Mouse (Mus musculus): ENCODE measurements around the gene Rgs21. TPM values are rescaled to one million over a fixed set of nuclear protein-coding genes. Genes with fewer than 3 reads are reported as not detected.

Gene Rgs21
- not detected in 2 replicates for polyA plus RNA-seq (2012; rRNA removed)

- H3K27me3 ChIP-seq (ENCODE audit: control insufficient read depth, insufficient read depth, low read length) = no peaks in the 10 kb centered on the region
These were observed at the start of gene Rgs21 for GRCm38 (mm10) chr1:144567567-144567966. Gene Rgs21, minus strand, starts transcription at chr1:144567667.

GRCm38 (mm10) chr1:144604071-144604470 is 36.6 kb upstream of the Rgs21 start:
- DNase-seq (ENCODE audit: low read depth in 1 of 2, low spot score in 2 of 2) = no peak
- no peak overlapping the region for H3K4me3 ChIP-seq (ENCODE audit: extremely low read depth, insufficient read depth, insufficient read length)
- H3K36me3 ChIP-seq (ENCODE audit: control insufficient read depth, insufficient read depth, low read length) = no peaks in the 10 kb centered on the region
- H3K27ac ChIP-seq (ENCODE audit: insufficient read depth, low read length) = no peak overlapping the region
- TF ChIP-seq POLR2A (IDR thresholded peaks at IDR 0.05; ENCODE audit: low read depth, low read length) (no peak), CTCF (IDR thresholded peaks at IDR 0.05; ENCODE audit: extremely low read depth, insufficient read depth, insufficient read length, insufficient replicate concordance) (no peak)
- 92% methylated on average over 1 of the region's 1 CpGs for WGBS
- no peaks in the 10 kb centered on the region for H3K4me1 ChIP-seq (ENCODE audit: control insufficient read depth, insufficient read depth, insufficient read length)
- no peaks in the 10 kb centered on the region for H3K27me3 ChIP-seq (ENCODE audit: control insufficient read depth, insufficient read depth, low read length)

More at GRCm38 (mm10) chr1:144567567-144567966, at the start of gene Rgs21:
- Histone ChIP-seq H3K36me3 (ENCODE audit: control insufficient read depth, insufficient read depth, low read length) (no peaks in the 10 kb centered on the region), H3K4me1 (ENCODE audit: control insufficient read depth, insufficient read depth, insufficient read length) (no peaks in the 10 kb centered on the region), H3K27ac (ENCODE audit: insufficient read depth, low read length) (no peak within 1 kb of the TSS), H3K4me3 (ENCODE audit: extremely low read depth, insufficient read depth, insufficient read length) (no peak within 1 kb of the TSS)
- no peak for DNase-seq (ENCODE audit: low read depth in 1 of 2, low spot score in 2 of 2)
- 79% methylated on average over 3 of the region's 3 CpGs for WGBS
- no peak for TF ChIP-seq CTCF (IDR thresholded peaks at IDR 0.05; ENCODE audit: extremely low read depth, insufficient read depth, insufficient read length, insufficient replicate concordance)
- TF ChIP-seq POLR2A (IDR thresholded peaks at IDR 0.05; ENCODE audit: low read depth, low read length) = no peak

DNA sequence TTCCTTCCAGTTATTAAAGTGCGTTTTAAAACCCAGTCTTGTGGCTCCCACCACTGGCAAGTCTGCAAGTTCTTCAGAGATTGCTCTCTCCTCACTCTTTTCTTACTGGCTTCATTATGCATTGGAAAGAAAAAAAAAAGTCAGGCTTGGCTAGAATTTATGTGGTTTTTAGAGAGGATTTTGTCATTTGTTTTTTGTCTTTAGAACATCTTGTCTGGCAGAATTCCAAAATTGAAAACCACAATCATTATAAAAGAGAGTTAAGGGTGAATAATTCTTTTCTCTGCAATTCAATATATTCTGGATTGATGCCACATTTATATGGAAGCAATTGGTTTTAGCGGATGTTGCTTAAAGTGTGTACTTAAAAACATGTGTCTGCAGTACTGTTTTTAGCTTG is 35.5 kb upstream of the Rgs21 start:
- DNase-seq (ENCODE audit: low read depth in 1 of 2, low spot score in 2 of 2) = no peak
- TF ChIP-seq POLR2A (IDR thresholded peaks at IDR 0.05; ENCODE audit: low read depth, low read length) = no peak
- no peak for TF ChIP-seq CTCF (IDR thresholded peaks at IDR 0.05; ENCODE audit: extremely low read depth, insufficient read depth, insufficient read length, insufficient replicate concordance)
- 55% methylated on average over 2 of the region's 2 CpGs for WGBS

DNA sequence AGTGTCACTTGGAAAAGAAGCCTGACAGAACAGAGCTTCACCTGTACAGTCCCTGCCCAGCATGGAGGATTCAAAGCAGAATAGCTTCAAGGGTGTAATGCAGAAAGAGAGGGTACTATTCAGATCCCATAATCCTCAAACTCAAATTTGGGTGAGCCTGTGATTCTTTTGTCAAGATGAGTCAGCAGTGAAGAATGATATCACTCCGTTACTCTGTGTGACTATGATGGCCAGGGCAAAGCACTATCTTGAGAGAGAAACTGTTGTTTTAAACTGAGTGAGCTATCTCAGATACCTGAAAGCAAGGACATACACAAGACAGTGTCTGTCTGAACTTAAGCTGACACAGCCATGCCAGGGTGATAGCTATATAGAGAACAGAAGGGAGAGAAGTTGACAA is 11.9 kb upstream of the Rgs21 start:
- Histone ChIP-seq H3K36me3 (ENCODE audit: control insufficient read depth, insufficient read depth, low read length) (no peaks in the 10 kb centered on the region), H3K4me1 (ENCODE audit: control insufficient read depth, insufficient read depth, insufficient read length) (no peaks in the 10 kb centered on the region), H3K27me3 (ENCODE audit: control insufficient read depth, insufficient read depth, low read length) (no peaks in the 10 kb centered on the region), H3K4me3 (ENCODE audit: extremely low read depth, insufficient read depth, insufficient read length) (no peak overlapping the region), H3K27ac (ENCODE audit: insufficient read depth, low read length) (no peak overlapping the region)
- TF ChIP-seq POLR2A (IDR thresholded peaks at IDR 0.05; ENCODE audit: low read depth, low read length) = no peak
- TF ChIP-seq CTCF (IDR thresholded peaks at IDR 0.05; ENCODE audit: extremely low read depth, insufficient read depth, insufficient read length, insufficient replicate concordance) = no peak
- 91% methylated on average over 1 of the region's 1 CpGs for WGBS
- DNase-seq (ENCODE audit: low read depth in 1 of 2, low spot score in 2 of 2) = no peak

More for the DNA sequence above, 35.5 kb upstream of the Rgs21 start:
- no peak overlapping the region for H3K4me3 ChIP-seq (ENCODE audit: extremely low read depth, insufficient read depth, insufficient read length)
- no peaks in the 10 kb centered on the region for H3K36me3 ChIP-seq (ENCODE audit: control insufficient read depth, insufficient read depth, low read length)
- no peaks in the 10 kb centered on the region for H3K27me3 ChIP-seq (ENCODE audit: control insufficient read depth, insufficient read depth, low read length)
- H3K27ac ChIP-seq (ENCODE audit: insufficient read depth, low read length) = no peak overlapping the region
- no peaks in the 10 kb centered on the region for H3K4me1 ChIP-seq (ENCODE audit: control insufficient read depth, insufficient read depth, insufficient read length)

- TF ChIP-seq POLR2A (IDR thresholded peaks at IDR 0.05; ENCODE audit: low read depth, low read length) (no peak), CTCF (IDR thresholded peaks at IDR 0.05; ENCODE audit: extremely low read depth, insufficient read depth, insufficient read length, insufficient replicate concordance) (no peak)
- no peak overlapping the region for H3K4me3 ChIP-seq (ENCODE audit: extremely low read depth, insufficient read depth, insufficient read length)
- WGBS = 93% methylated on average over 2 of the region's 2 CpGs
These were observed 5.5 kb upstream of the Rgs21 start for GRCm38 (mm10) chr1:144572972-144573371.

DNA sequence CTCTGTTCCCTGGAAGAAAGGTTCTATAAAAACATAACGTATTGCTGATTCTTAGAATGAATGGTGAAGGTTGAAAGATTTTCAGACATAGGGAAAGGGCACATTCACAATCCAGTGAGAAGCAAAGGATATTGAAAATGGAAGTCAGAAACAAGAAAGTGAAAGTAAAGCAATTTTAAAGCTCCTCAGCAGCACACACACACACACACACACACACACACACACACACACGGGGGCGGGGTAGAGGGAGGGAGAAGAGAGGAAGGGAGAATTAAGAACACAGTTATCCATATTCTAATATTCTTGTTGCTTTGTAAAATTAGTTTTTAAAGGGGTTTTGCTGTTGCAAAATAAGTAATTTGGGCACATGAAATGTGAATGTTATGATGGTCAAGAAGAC is 2.4 kb upstream of the Rgs21 start:
- no peak overlapping the region for H3K27ac ChIP-seq (ENCODE audit: insufficient read depth, low read length)
- no peaks in the 10 kb centered on the region for H3K27me3 ChIP-seq (ENCODE audit: control insufficient read depth, insufficient read depth, low read length)
- DNase-seq (ENCODE audit: low read depth in 1 of 2, low spot score in 2 of 2) = no peak
- 59% methylated on average over 3 of the region's 3 CpGs for WGBS
- H3K4me3 ChIP-seq (ENCODE audit: extremely low read depth, insufficient read depth, insufficient read length) = no peak overlapping the region
- no peaks in the 10 kb centered on the region for H3K4me1 ChIP-seq (ENCODE audit: control insufficient read depth, insufficient read depth, insufficient read length)
- TF ChIP-seq POLR2A (IDR thresholded peaks at IDR 0.05; ENCODE audit: low read depth, low read length) (no peak), CTCF (IDR thresholded peaks at IDR 0.05; ENCODE audit: extremely low read depth, insufficient read depth, insufficient read length, insufficient replicate concordance) (no peak)
- H3K36me3 ChIP-seq (ENCODE audit: control insufficient read depth, insufficient read depth, low read length) = no peaks in the 10 kb centered on the region

More at GRCm38 (mm10) chr1:144572972-144573371, 5.5 kb upstream of the Rgs21 start:
- no peaks in the 10 kb centered on the region for H3K27me3 ChIP-seq (ENCODE audit: control insufficient read depth, insufficient read depth, low read length)
- no peaks in the 10 kb centered on the region for H3K36me3 ChIP-seq (ENCODE audit: control insufficient read depth, insufficient read depth, low read length)
- H3K4me1 ChIP-seq (ENCODE audit: control insufficient read depth, insufficient read depth, insufficient read length) = no peaks in the 10 kb centered on the region
- no peak for DNase-seq (ENCODE audit: low read depth in 1 of 2, low spot score in 2 of 2)
- no peak overlapping the region for H3K27ac ChIP-seq (ENCODE audit: insufficient read depth, low read length)

- H3K36me3 ChIP-seq (ENCODE audit: control insufficient read depth, insufficient read depth, low read length) = no peaks in the 10 kb centered on the region
- TF ChIP-seq CTCF (IDR thresholded peaks at IDR 0.05; ENCODE audit: extremely low read depth, insufficient read depth, insufficient read length, insufficient replicate concordance) (no peak), POLR2A (IDR thresholded peaks at IDR 0.05; ENCODE audit: low read depth, low read length) (no peak)
- 85% methylated on average over 4 of the region's 4 CpGs for WGBS
- H3K4me3 ChIP-seq (ENCODE audit: extremely low read depth, insufficient read depth, insufficient read length) = no peak overlapping the region
- no peaks in the 10 kb centered on the region for H3K4me1 ChIP-seq (ENCODE audit: control insufficient read depth, insufficient read depth, insufficient read length)
- no peak for DNase-seq (ENCODE audit: low read depth in 1 of 2, low spot score in 2 of 2)
- H3K27me3 ChIP-seq (ENCODE audit: control insufficient read depth, insufficient read depth, low read length) = no peaks in the 10 kb centered on the region
- no peak overlapping the region for H3K27ac ChIP-seq (ENCODE audit: insufficient read depth, low read length)
These were observed 22.3 kb downstream of the Rgs21 start for GRCm38 (mm10) chr1:144545142-144545541.

Measured in spleen, adult 2 months (tissue).